Mouse (Mus musculus) heart, embryonic 13.5 days (tissue): ENCODE measurements around the gene Mettl8. TPM values are rescaled to one million over a fixed set of nuclear protein-coding genes. Genes with fewer than 3 reads are reported as not detected.
A peak's percentile ranks its signal among the peaks of the same experiment; 100 is the strongest.

Source experiments
- ATAC-seq: fragments of 200-750 bp; cut with Nextera tagmentation; 2 replicates; pipeline ENCODE4 v1.8.0; 2017; ENCODE audit warnings: moderate TSS enrichment; ENCODE audit not compliant: insufficient number of reproducible peaks, low FRiP score, low TSS enrichment; ENCODE audit errors: extremely low read depth
- H3K27ac ChIP-seq: fragments of 300-500 bp; sonication (generic); replicated peaks from 2 replicates; pipeline ENCODE4 v1.5.1; 2015; ENCODE audit warnings: moderate library complexity, mild to moderate bottlenecking, inconsistent platforms
- H3K27me3 ChIP-seq: fragments of 300-500 bp; sonication (generic); replicated peaks from 2 replicates; pipeline ENCODE4 v1.6.1; 2015; ENCODE audit warnings: mild to moderate bottlenecking, inconsistent platforms
- H3K36me3 ChIP-seq: fragments of 300-500 bp; sonication (generic); 2 replicates; pipeline ENCODE4 v1.6.1; 2015; ENCODE audit warnings: mild to moderate bottlenecking, inconsistent platforms
- H3K4me1 ChIP-seq: fragments of 300-500 bp; sonication (generic); 2 replicates; pipeline ENCODE4 v1.6.1; 2015; ENCODE audit warnings: inconsistent platforms
- H3K4me2 ChIP-seq: fragments of 300-500 bp; sonication (generic); 2 replicates; pipeline ENCODE4 v1.6.1; 2015; ENCODE audit warnings: inconsistent platforms, mild to moderate bottlenecking, moderate library complexity
- H3K4me3 ChIP-seq: fragments of 300-500 bp; sonication (generic); 2 replicates; pipeline ENCODE4 v1.5.1; 2015; ENCODE audit warnings: moderate library complexity, mild to moderate bottlenecking, inconsistent platforms
- H3K9ac ChIP-seq: fragments of 300-500 bp; sonication (generic); 2 replicates; pipeline ENCODE4 v1.6.1; 2015; ENCODE audit warnings: inconsistent platforms, mild to moderate bottlenecking, moderate library complexity
- H3K9me3 ChIP-seq: fragments of 300-500 bp; sonication (generic); 2 replicates; pipeline ENCODE4 v1.6.1; 2016; ENCODE audit warnings: inconsistent platforms
- WGBS: fragments of 180-500 bp; shearing (Covaris S2); methylation state at CpG from one replicate; pipeline ENCODE4 v1.1.7; 2015; ENCODE audit warnings: mixed read lengths; 5-methylcytosine and 5-hydroxymethylcytosine counted together
- polyA plus RNA-seq: library from polyadenylated mRNA; unstranded; fragments of >200 nt; fragmentation: Nextera tagmentation; extraction: Ambion mirVana; gene quantifications from 2 replicates; pipeline ENCODE4 v1.2.1, GENCODE M21; 2015

Gene Mettl8
- polyA plus RNA-seq: 9.4 and 9.8 TPM in 2 replicates

- no peaks in the 10 kb centered on the region for H3K9me3 ChIP-seq
- H3K27ac ChIP-seq: peak within 1 kb of the TSS; percentile 92
- H3K27me3 ChIP-seq: no peaks in the 10 kb centered on the region
- WGBS: under 1% methylated on average over 57 of the region's 57 CpGs
- peak within 1 kb of the TSS; percentile 91 for H3K9ac ChIP-seq
- H3K4me1 ChIP-seq: peaks cover 12% of the 10 kb centered on the region
- H3K4me2 ChIP-seq: peak within 1 kb of the TSS; percentile 87
- peak within 1 kb of the TSS; percentile 80 for H3K4me3 ChIP-seq
- peak; percentile 96 for ATAC-seq
- H3K36me3 ChIP-seq: peaks cover 22% of the 10 kb centered on the region
These were observed at the start of gene Mettl8, which contains the start of gene Dcaf17 for GRCm38 (mm10) chr2:71055300-71056114. Gene Mettl8 (minus strand): TSS chr2:71055583. Gene Dcaf17 (plus strand): TSS chr2:71055328.

- no peak overlapping the region for H3K4me2 ChIP-seq
- no peaks in the 10 kb centered on the region for H3K9me3 ChIP-seq
- H3K27ac ChIP-seq: no peak overlapping the region
- ATAC-seq: no peak
- 51% methylated on average over 3 of the region's 3 CpGs for WGBS
- peaks cover 14% of the 10 kb centered on the region for H3K4me1 ChIP-seq
- no peak overlapping the region for H3K9ac ChIP-seq
- H3K36me3 ChIP-seq: 0 out of 2 replicates have a peak, but pooled peaks cover 2% of the 10 kb centered on the region
- no peaks in the 10 kb centered on the region; the same call in 1 of the 2 replicates for H3K27me3 ChIP-seq
- H3K4me3 ChIP-seq: no peak overlapping the region
These were observed 49.3 kb upstream of the Mettl8 start for GRCm38 (mm10) chr2:71104696-71105095.

GRCm38 (mm10) chr2:71103292-71103680, 47.9 kb upstream of the Mettl8 start:
- H3K4me2 ChIP-seq: no peak overlapping the region
- no peak overlapping the region for H3K4me3 ChIP-seq
- H3K9ac ChIP-seq: no peak overlapping the region
- WGBS: 64% methylated on average over 4 of the region's 4 CpGs
- ATAC-seq: no peak
- H3K9me3 ChIP-seq: no peaks in the 10 kb centered on the region
- no peaks in the 10 kb centered on the region; the same call in 1 of the 2 replicates for H3K27me3 ChIP-seq
- H3K27ac ChIP-seq: no peak overlapping the region
- H3K4me1 ChIP-seq: peaks cover 14% of the 10 kb centered on the region
- peaks cover 7% of the 10 kb centered on the region; the same call in 1 of the 2 replicates for H3K36me3 ChIP-seq

- 75% methylated on average over 10 of the region's 10 CpGs for WGBS
- Histone ChIP-seq H3K27me3 (no peaks in the 10 kb centered on the region; the same call in 1 of the 2 replicates), H3K4me3 (no peak overlapping the region), H3K4me1 (peaks cover 14% of the 10 kb centered on the region), H3K36me3 (peaks cover 7% of the 10 kb centered on the region; the same call in 1 of the 2 replicates), H3K4me2 (no peak overlapping the region), H3K9me3 (no peaks in the 10 kb centered on the region), H3K9ac (no peak overlapping the region), H3K27ac (no peak overlapping the region)
- ATAC-seq: no peak
These were observed 47.4 kb upstream of the Mettl8 start for GRCm38 (mm10) chr2:71102621-71103291.

- Histone ChIP-seq H3K36me3 (peaks cover 28% of the 10 kb centered on the region), H3K27me3 (no peaks in the 10 kb centered on the region), H3K4me3 (no peak overlapping the region), H3K9ac (no peak overlapping the region), H3K9me3 (no peaks in the 10 kb centered on the region), H3K27ac (peak overlapping the region; percentile 53), H3K4me2 (peak overlapping the region; percentile 18; the same call in 1 of the 2 replicates), H3K4me1 (peaks cover 17% of the 10 kb centered on the region)
- no peak for ATAC-seq
- WGBS: 11% methylated on average over 7 of the region's 7 CpGs
These were observed 40.8 kb upstream of the Mettl8 start for GRCm38 (mm10) chr2:71096170-71096569.

- Histone ChIP-seq H3K4me1 (peaks cover 14% of the 10 kb centered on the region), H3K4me3 (no peak overlapping the region), H3K27me3 (no peaks in the 10 kb centered on the region), H3K9me3 (no peaks in the 10 kb centered on the region), H3K36me3 (peaks cover 54% of the 10 kb centered on the region), H3K4me2 (no peak overlapping the region), H3K9ac (peak overlapping the region; percentile 19; the same call in 1 of the 2 replicates), H3K27ac (no peak overlapping the region)
- no peak for ATAC-seq
- WGBS: 75% methylated on average over 4 of the region's 4 CpGs
These were observed 35.5 kb upstream of the Mettl8 start for GRCm38 (mm10) chr2:71090660-71091445.

- peaks cover 57% of the 10 kb centered on the region for H3K36me3 ChIP-seq
- no peak overlapping the region for H3K27ac ChIP-seq
- no peaks in the 10 kb centered on the region for H3K27me3 ChIP-seq
- H3K4me2 ChIP-seq: no peak overlapping the region
- ATAC-seq: no peak
- whole genome bisulfite sequencing: 66% methylated on average over 3 of the region's 3 CpGs
- no peaks in the 10 kb centered on the region for H3K9me3 ChIP-seq
- H3K9ac ChIP-seq: no peak overlapping the region
- H3K4me1 ChIP-seq: 0 out of 2 replicates have a peak, but pooled peaks cover 8% of the 10 kb centered on the region
- H3K4me3 ChIP-seq: no peak overlapping the region
These were observed 34.4 kb upstream of the Mettl8 start for GRCm38 (mm10) chr2:71089766-71090165.

GRCm38 (mm10) chr2:71083454-71084193, 28.2 kb upstream of the Mettl8 start:
- 0 out of 2 replicates have a peak, but pooled peaks cover 3% of the 10 kb centered on the region for H3K9me3 ChIP-seq
- H3K9ac ChIP-seq: no peak overlapping the region
- no peak overlapping the region for H3K4me3 ChIP-seq
- no peak overlapping the region for H3K27ac ChIP-seq
- no peak for ATAC-seq
- H3K36me3 ChIP-seq: peaks cover 60% of the 10 kb centered on the region
- H3K27me3 ChIP-seq: no peaks in the 10 kb centered on the region
- no peaks in the 10 kb centered on the region for H3K4me1 ChIP-seq
- H3K4me2 ChIP-seq: no peak overlapping the region
- WGBS: 89% methylated on average over 6 of the region's 6 CpGs

- no peak overlapping the region for H3K4me3 ChIP-seq
- no peak overlapping the region for H3K9ac ChIP-seq
- H3K4me1 ChIP-seq: no peaks in the 10 kb centered on the region
- peaks cover 54% of the 10 kb centered on the region for H3K36me3 ChIP-seq
- 0 out of 2 replicates have a peak, but pooled peaks cover 3% of the 10 kb centered on the region for H3K9me3 ChIP-seq
- H3K27ac ChIP-seq: no peak overlapping the region
- no peaks in the 10 kb centered on the region for H3K27me3 ChIP-seq
- no peak for ATAC-seq
- H3K4me2 ChIP-seq: no peak overlapping the region
- 85% methylated on average over 7 of the region's 7 CpGs for WGBS
These were observed 27.0 kb upstream of the Mettl8 start for GRCm38 (mm10) chr2:71082416-71082815.

GRCm38 (mm10) chr2:71073828-71074227, 18.4 kb upstream of the Mettl8 start:
- Histone ChIP-seq H3K36me3 (peaks cover 24% of the 10 kb centered on the region), H3K27me3 (no peaks in the 10 kb centered on the region), H3K4me1 (no peaks in the 10 kb centered on the region), H3K27ac (no peak overlapping the region), H3K4me3 (no peak overlapping the region), H3K9me3 (no peaks in the 10 kb centered on the region), H3K4me2 (no peak overlapping the region), H3K9ac (no peak overlapping the region)
- no peak for ATAC-seq
- 50% methylated on average over 3 of the region's 3 CpGs for WGBS
